In genomic region chr13:51842773-51843172, GRCm38 (mm10) we compare ENCODE assay signal across 8 mouse cellular contexts. TPM values are rescaled to one million over a fixed set of nuclear protein-coding genes. Genes with fewer than 3 reads are reported as not detected.
DNase-seq lines count a peak whose midpoint lies in the region; ATAC-seq lines count a peak whose summit lies in the region.

No protein-coding gene starts in this region.

- no peaks in the 10 kb centered on the region for H3K9me3 ChIP-seq in kidney, embryonic 15.5 days (replicated peaks)
- H3K9me3 ChIP-seq in embryonic facial prominence, embryonic 12.5 days, result no peaks in the 10 kb centered on the region
- H3K9me3 ChIP-seq in hindbrain, embryonic 13.5 days, result no peaks in the 10 kb centered on the region
- H3K9me3 ChIP-seq in midbrain, embryonic 12.5 days, result no peaks in the 10 kb centered on the region

- 0 out of 2 replicates have a peak overlapping the region, but pooled peaks have one; percentile 17 for H3K9ac ChIP-seq in kidney, embryonic 15.5 days
- H3K9ac ChIP-seq in embryonic facial prominence, embryonic 12.5 days, result no peak overlapping the region
- H3K9ac ChIP-seq in hindbrain, embryonic 13.5 days, result peak overlapping the region; percentile 29; the same call in 1 of the 2 replicates
- no peak overlapping the region; the same call in 1 of the 2 replicates for H3K9ac ChIP-seq in midbrain, embryonic 12.5 days (replicated peaks)

- peaks cover 44% of the 10 kb centered on the region for H3K4me1 ChIP-seq in kidney, embryonic 15.5 days
- peaks cover 38% of the 10 kb centered on the region for H3K4me1 ChIP-seq in embryonic facial prominence, embryonic 12.5 days
- peaks cover 43% of the 10 kb centered on the region for H3K4me1 ChIP-seq in hindbrain, embryonic 13.5 days (replicated peaks)
- peaks cover 33% of the 10 kb centered on the region for H3K4me1 ChIP-seq in midbrain, embryonic 12.5 days

- peak overlapping the region; percentile 19 for H3K4me3 ChIP-seq in kidney, embryonic 15.5 days (replicated peaks)
- no peak overlapping the region for H3K4me3 ChIP-seq in embryonic facial prominence, embryonic 12.5 days
- H3K4me3 ChIP-seq in hindbrain, embryonic 13.5 days, result no peak overlapping the region
- H3K4me3 ChIP-seq in midbrain, embryonic 12.5 days, result no peak overlapping the region

- H3K27me3 ChIP-seq in kidney, embryonic 15.5 days, result peaks cover 32% of the 10 kb centered on the region
- peaks cover 5% of the 10 kb centered on the region; the same call in 1 of the 2 replicates for H3K27me3 ChIP-seq in embryonic facial prominence, embryonic 12.5 days
- H3K27me3 ChIP-seq in hindbrain, embryonic 13.5 days, result peaks cover 63% of the 10 kb centered on the region
- peaks cover 82% of the 10 kb centered on the region for H3K27me3 ChIP-seq in midbrain, embryonic 12.5 days

- no peaks in the 10 kb centered on the region for H3K36me3 ChIP-seq in kidney, embryonic 15.5 days
- H3K36me3 ChIP-seq in embryonic facial prominence, embryonic 12.5 days, result no peaks in the 10 kb centered on the region
- H3K36me3 ChIP-seq in hindbrain, embryonic 13.5 days, result no peaks in the 10 kb centered on the region
- H3K36me3 ChIP-seq in midbrain, embryonic 12.5 days, result no peaks in the 10 kb centered on the region

- DNase-seq in kidney, adult 11 months, result no peak
- DNase-seq in spleen, postnatal 36 days (ENCODE audit: low spot score in 2 of 2), result no peak
- no peak for DNase-seq in spleen, postnatal 14 days (ENCODE audit: low spot score in 2 of 2)

- H3K4me2 ChIP-seq in kidney, embryonic 15.5 days, result peak overlapping the region; percentile 54
- H3K4me2 ChIP-seq in embryonic facial prominence, embryonic 12.5 days (replicated peaks), result peak overlapping the region; percentile 30
- peak overlapping the region; percentile 24 for H3K4me2 ChIP-seq in hindbrain, embryonic 13.5 days
- peak overlapping the region; percentile 35 for H3K4me2 ChIP-seq in midbrain, embryonic 12.5 days (replicated peaks)

- no peak for ATAC-seq in kidney, embryonic 15.5 days (replicated peaks; ENCODE audit: low FRiP score)
- ATAC-seq in embryonic facial prominence, embryonic 12.5 days (ENCODE audit: insufficient number of reproducible peaks, insufficient read depth, low FRiP score, low TSS enrichment), result no peak
- ATAC-seq in hindbrain, embryonic 13.5 days (ENCODE audit: low FRiP score), result no peak
- ATAC-seq in midbrain, embryonic 12.5 days (ENCODE audit: low FRiP score, low read depth), result no peak
- no peak for ATAC-seq in granulocyte monocyte progenitor cell, adult 5-6 weeks (replicated peaks; ENCODE audit: poor library complexity, severe bottlenecking)

- 5% methylated on average over 12 of the region's 12 CpGs for WGBS in kidney, embryonic 15.5 days
- WGBS in embryonic facial prominence, embryonic 12.5 days, result 7% methylated on average over 12 of the region's 12 CpGs
- WGBS in hindbrain, embryonic 13.5 days, result 7% methylated on average over 12 of the region's 12 CpGs
- 7% methylated on average over 12 of the region's 12 CpGs for WGBS in midbrain, embryonic 12.5 days

- 0 out of 2 replicates have a peak overlapping the region, but pooled peaks have one; percentile 28 for H3K27ac ChIP-seq in kidney, embryonic 15.5 days
- 0 out of 2 replicates have a peak overlapping the region, but pooled peaks have one; percentile 42 for H3K27ac ChIP-seq in embryonic facial prominence, embryonic 12.5 days
- H3K27ac ChIP-seq in hindbrain, embryonic 13.5 days, result no peak overlapping the region
- H3K27ac ChIP-seq in midbrain, embryonic 12.5 days (replicated peaks), result peak overlapping the region; percentile 35

RNA-seq across cellular contexts. Expression of gene Gadd45g, which starts 3.7 kb away (rescaled TPM):
- 40.2 and 42.8 TPM in 2 replicates for polyA plus RNA-seq in kidney, embryonic 15.5 days (2015; fragmentation: Nextera tagmentation; extraction: Ambion mirVana)
- polyA plus RNA-seq in embryonic facial prominence, embryonic 12.5 days (2016; fragmentation: Nextera tagmentation; extraction: Ambion mirVana), result 60.3 TPM in 2 replicates
- 113 and 116 TPM in 2 replicates for polyA plus RNA-seq in hindbrain, embryonic 13.5 days (2015; fragmentation: Nextera tagmentation; extraction: Ambion mirVana)
- polyA plus RNA-seq in midbrain, embryonic 12.5 days (2016; fragmentation: Nextera tagmentation; extraction: Ambion mirVana), result 333 and 354 TPM in 2 replicates
- total RNA-seq in granulocyte monocyte progenitor cell, adult 5-6 weeks (2014; fragmentation: Nextera tagmentation), result 0.60 and 1.8 TPM in 2 replicates
- 3.3 and 7.0 TPM in 2 replicates for total RNA-seq in granulocyte monocyte progenitor cell, adult 5-6 weeks (2017)

RNA-seq across cellular contexts. Expression of gene Sema4d, which starts 49.2 kb away (rescaled TPM):
- polyA plus RNA-seq in kidney, embryonic 15.5 days (2015; fragmentation: Nextera tagmentation; extraction: Ambion mirVana), result 19.6 and 20.3 TPM in 2 replicates
- 6.8 and 7.1 TPM in 2 replicates for polyA plus RNA-seq in embryonic facial prominence, embryonic 12.5 days (2016; fragmentation: Nextera tagmentation; extraction: Ambion mirVana)
- 10.5 and 10.9 TPM in 2 replicates for polyA plus RNA-seq in hindbrain, embryonic 13.5 days (2015; fragmentation: Nextera tagmentation; extraction: Ambion mirVana)
- polyA plus RNA-seq in midbrain, embryonic 12.5 days (2016; fragmentation: Nextera tagmentation; extraction: Ambion mirVana), result 4.9 and 6.6 TPM in 2 replicates
- 31.5 and 32.8 TPM in 2 replicates for total RNA-seq in granulocyte monocyte progenitor cell, adult 5-6 weeks (2014; fragmentation: Nextera tagmentation)
- total RNA-seq in granulocyte monocyte progenitor cell, adult 5-6 weeks (2017), result 8.3 and 9.9 TPM in 2 replicates

Comparison
In these comparisons a context has a peak if more than half of its experiments do, and no peak if none do; other contexts are left out.
1. H3K9ac ChIP-seq: peak in kidney, embryonic 15.5 days (single experiment) and hindbrain, embryonic 13.5 days (single experiment); none in embryonic facial prominence, embryonic 12.5 days (single experiment) and midbrain, embryonic 12.5 days (single experiment).
2. Peak in every context shown above with its lines, with median percentiles within 50 percentile points of each other: H3K4me2 ChIP-seq.